Mouse (Mus musculus): Measurements from ENCODE around the gene Nova2.

DNA sequence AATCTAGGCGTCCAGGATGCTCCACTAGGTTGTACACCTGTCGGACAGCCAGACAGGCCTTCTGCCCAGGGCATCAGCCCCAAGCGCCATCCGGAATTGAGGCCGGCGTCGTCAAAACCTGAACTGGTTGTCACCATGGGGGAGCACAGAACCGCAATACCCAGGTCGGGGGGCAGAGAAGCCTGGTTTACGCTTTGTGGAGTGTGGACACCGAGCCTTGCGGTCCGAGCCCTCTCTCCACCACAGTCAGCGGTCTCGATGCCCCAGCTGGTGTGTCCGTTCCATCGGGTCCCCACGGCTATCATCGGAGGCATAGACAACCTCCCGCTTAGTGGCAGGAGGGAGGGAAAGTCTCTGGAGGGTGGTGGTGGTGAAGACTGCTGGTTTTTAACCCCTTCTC, 37.1 kb downstream of the Nova2 start:
- TF ChIP-seq CTCF (IDR thresholded peaks at IDR 0.05; ENCODE audit: low read depth) (no peak), EP300 (IDR thresholded peaks at IDR 0.05; ENCODE audit: low read depth) (no peak)
